Mouse (Mus musculus) erythroblast, adult 5-6 weeks (primary cell): ENCODE results near the gene Cbl. TPM values are rescaled to one million over a fixed set of nuclear protein-coding genes. Genes with fewer than 3 reads are reported as not detected.

Source experiments
- ATAC-seq: replicated peaks from 2 replicates; pipeline ENCODE4 v1.8.0; 2016; ENCODE audit warnings: moderate number of reproducible peaks, mild to moderate bottlenecking, moderate TSS enrichment, inconsistent platforms; ENCODE audit not compliant: poor library complexity, low FRiP score, severe bottlenecking
- total RNA-seq, 2 experiments: library from RNA; stranded (forward) in 1 of 2; stranded (reverse) in 1 of 2; fragments of 150-400 nt in 1 of 2; fragments of 200-764, 138-1000 nt in 1 of 2; gene quantifications; 2 replicates each; pipeline versions ENCODE4 v1.2.3 to v1.2.4; 2015 to 2017; ENCODE audit warnings: low replicate concordance in 2 of 2

The Cbl gene
- total RNA-seq (2015; ENCODE audit: low replicate concordance), result 43.7 and 46.9 TPM in 2 replicates
- total RNA-seq (2017; ENCODE audit: low replicate concordance), result 14.6 and 35.3 TPM in 2 replicates

DNA sequence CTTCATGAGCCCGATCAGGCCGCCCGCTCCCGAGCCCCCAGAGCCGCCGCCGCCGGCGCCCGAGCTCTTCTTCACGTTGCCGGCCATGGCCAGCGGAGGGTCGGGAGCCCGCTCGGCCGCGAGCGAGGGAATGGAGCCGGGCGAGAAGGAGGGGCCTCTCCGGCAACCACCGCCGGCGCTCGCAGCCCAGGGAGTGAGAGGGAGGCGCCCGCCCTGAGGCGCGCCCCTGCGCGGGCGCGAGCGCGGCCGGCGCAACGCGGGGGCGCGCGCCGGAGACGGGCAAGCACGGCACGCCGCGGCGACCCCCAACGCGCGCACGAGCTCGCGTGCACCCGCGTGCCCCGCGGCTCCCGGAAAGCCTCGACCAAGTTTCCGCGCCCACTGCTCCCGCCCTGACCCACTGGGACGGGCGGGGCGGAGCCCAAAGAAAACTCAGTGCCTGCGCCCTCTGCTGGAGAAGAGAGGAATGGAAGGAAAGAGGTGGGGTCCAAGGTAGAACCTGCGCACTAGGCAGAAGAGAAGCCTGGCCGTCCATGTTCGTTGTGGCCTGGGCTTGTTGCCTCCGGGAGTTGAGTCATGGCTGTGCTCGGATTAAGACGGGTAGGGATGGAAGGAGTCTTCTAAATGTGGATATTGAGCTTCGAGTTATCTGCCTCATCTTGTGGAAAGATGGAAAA is at the start of gene Cbl:
Gene Cbl, minus strand, starts transcription at position 248 of the 677 bp plus-strand sequence.
- peak; percentile 88 for ATAC-seq

DNA sequence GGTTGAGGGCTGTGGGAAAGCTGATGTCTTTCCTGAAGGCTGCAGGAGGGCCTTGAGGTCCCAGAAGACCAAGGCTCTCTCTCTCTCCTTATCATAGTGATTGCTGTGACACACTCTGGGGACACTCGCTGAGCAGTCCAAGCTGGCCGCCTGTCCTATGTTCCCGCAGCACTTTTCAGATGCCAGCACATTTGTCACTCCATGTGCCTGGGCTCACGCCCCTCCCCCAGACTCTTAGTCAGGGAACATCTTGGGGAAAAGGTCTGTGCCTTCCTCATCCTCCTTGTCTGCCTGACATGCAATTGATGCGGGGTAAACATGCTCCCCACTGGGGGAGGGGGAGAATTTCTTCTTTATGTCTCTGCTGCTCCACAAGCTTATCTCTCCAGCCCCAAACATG is 49.3 kb upstream of the Cbl start:
- ATAC-seq, result no peak

DNA sequence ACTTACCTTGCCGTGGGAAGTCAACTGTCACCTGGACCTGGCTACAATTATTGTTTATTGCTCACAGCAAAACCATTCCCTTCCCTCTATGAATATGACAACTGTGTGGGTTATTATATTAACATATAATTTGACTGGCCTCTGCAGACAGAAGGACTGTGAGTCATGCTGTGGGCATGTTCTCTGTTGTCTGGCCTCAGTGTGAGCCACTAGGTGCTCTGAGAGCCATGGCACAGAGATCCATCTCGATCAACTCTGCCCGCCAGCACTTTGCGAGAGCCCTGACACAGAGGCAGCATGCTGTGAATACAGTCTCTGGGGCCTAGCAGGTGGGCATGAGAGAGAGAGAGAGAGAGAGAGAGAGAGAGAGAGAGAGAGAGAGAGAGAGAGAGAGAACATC is 36.1 kb upstream of the Cbl start:
- no peak for ATAC-seq

DNA sequence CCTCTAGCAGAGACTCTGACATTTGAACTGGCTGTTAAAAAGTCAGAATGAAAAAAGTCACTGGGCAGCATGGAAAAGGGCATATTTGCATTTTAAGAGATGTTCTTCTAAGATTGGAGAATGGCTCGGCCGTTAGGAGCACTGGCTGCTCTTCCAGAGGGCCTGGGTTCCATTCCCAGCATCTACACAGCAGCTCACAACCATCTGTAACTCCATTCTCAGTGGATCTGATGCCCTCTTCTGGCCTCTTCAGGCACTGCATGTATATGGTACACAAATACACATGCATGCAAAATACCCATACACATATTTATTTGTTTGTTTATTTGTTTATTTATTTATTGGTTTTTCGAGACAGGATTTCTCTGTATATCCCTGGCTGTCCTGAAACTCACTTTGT is 35.2 kb upstream of the Cbl start:
- 0 out of 2 replicates have a peak, but pooled peaks have one; percentile 43 for ATAC-seq

DNA sequence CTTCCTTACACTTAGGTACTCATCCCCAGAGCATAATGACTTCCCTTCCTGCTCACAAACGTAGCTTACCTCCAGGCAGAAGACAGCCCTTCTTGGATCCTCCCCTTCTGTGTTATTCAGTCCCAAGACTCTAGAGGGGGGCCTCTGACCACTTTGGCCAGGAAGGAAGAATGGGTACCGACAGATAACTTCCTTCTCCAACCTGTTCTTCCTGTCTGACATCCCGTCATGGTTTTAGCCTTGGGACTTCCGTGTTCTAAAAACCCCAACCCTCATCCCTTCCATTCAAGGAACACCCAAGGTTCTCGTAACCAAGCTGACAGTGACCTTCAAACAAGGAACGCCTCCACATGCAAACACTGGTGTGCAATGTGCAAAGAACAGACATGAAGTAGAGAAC is 34.6 kb upstream of the Cbl start, which contains the start of gene Nlrx1:
Gene Nlrx1, minus strand, starts transcription at position 168 of the 400 bp plus-strand sequence.
- ATAC-seq, result peak; percentile 54

DNA sequence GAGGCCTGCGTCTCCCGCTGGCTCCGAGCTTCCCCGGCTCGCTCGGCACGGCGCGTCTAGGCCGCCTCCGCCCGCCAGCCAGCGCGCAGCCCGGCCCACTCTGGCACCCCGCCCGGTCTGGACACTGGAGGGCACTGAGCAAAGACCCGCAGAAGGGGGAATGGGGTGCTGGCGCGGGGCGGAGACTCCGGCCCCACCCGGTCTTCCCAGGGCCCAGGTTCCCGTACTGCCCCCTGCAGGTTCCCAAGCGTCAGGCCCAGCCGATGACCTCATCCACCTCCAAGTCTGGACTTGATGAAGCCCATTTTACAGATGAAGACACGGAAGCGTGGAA is 34.1 kb upstream of the Cbl start:
- ATAC-seq, result peak; percentile 92

DNA sequence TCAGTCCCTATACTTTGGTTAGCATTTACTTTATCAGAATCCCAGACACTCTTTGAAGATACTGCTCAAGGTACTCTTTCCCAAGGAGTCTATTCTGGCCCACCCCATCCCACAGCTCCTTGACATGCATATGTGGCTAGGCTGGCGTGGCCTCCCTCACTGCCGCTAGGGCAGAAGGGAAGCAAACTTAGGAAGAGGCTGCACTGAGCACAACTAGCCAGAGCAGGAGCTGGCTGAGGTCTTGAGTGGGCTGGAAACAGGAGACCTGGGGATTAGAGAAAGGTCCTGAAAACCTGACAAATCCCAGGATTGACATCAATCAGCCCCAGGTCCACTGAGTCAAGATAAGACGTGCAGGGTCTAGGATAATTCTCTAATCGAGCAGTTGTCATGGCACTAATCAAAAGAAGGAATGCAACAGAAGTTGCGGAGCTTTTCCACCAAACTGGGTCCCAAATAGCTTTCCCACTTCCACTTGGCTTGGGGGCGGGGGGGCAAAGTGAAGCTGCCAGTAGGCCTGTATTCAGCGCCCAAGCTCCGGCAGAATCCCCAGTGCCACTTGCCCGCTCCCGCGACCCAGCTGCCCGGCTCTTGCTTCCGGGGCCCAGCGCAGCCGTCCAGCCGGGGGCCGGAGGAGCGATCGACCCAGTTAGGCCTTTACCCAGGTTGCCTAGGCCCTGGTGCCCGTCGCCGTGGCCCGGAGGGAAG is 33.6 kb upstream of the Cbl start:
- ATAC-seq, result no peak

DNA sequence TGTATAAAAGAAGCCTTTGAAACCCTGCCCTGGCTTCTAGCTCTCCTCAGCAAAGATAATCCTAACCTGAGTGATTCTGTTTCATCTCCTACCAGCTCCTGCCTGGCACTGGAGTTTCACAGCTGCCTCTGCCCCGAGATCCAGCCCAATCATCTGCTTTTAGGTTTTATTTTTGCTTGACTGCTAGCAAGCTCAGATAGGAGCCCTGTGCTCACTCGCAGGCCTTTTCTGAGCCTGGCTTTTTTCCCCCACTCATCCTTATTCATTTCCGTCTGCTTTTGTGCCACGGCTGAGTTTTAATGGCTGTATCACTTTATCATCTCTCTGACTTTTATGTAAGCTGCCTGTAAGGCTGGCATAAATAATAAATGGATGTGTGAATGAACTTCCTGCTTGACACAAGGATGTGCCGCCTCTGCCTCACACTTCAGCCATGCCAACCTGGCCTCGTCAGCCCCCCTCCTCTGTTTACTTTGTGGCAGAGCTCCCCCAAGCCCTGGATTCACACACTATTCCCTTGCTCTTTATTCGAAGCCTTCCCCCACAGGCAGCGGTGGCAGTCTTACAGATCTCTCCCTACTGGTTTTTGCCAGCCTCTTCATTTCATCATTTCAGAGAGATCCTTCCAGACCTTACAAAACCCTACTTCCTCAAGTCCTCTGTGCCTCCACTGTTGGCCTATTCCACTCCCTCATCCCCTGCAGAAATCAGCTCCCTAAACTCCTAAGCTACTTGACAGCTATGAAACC is 32.8 kb upstream of the Cbl start:
- ATAC-seq, result no peak

DNA sequence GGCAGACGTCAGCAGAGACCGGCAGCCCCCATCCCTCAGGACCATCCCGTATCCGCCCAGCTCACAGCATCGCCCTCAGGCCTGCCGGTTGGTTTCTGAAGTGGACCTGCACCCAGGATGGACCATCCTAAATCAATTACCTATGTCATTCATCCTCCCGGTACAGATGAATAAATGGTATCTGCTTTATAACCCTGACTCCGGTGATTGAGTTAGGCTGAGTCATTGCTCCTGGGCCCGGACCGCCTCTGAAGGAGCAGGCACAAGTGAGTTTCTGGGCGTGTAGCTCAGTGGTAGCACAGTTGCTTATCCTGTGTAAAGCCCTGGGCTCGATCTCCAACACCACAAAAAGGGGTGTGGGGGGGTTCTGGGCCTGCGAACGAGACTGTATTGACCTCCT is 27.5 kb upstream of the Cbl start:
- ATAC-seq, result no peak

DNA sequence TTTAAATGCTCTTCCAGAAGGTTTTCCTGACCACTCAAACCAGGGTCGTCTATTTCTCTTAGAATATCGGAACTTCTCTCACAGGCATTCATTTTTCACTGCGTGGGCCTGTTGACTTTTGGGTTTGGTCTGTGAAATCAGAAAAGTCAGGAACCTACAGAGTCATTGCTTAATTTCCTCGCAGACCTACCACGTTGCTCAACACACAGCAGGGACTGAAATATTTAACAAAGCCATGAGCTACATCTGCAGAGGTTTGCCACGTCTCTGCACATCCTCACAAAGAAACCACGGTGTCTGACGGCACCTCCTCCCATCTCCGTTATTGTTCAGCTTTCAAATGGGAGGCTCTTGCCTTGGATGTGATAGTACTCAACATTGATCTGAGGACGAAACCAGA is 25.2 kb upstream of the Cbl start:
- ATAC-seq, result no peak

DNA sequence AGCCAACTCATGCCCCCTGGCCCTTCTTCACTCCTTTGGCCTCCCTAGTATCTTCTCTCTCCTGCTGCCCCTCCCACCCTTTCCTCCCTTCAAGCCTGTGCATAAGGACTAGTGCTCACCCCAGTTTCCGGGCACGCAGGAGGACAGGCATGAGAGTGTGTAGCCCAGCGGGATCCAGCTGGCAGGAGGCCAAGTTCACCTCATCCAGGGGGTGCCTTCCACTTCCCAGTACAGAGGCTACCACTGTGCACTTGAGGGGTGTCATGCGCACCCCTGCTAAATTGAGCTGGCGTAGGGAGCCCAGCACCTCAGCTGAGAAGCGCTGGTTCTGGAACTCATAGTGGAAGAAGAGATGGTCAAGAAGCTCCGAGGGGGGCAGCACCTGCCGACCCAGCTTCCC is 22.4 kb upstream of the Cbl start:
- no peak for ATAC-seq

DNA sequence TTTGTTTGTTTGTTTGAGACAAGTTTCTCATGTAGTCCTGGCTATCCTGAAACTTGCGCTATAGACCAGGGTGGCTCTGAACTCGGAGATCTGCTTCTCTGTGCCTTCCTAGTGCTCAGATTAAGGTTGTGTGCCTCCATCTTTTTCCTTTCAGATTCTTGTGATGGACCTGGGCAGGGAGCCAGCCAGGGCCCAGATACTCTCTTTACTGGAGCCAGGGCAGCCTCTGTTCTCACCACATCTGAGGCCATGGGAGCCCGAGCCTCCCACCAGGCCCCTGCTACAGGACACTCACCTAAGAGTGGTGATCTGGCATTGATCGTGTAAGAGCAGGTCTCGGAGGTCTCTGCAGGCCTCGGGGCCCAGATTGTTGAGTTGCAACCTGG is 21.3 kb upstream of the Cbl start:
- ATAC-seq, result no peak

DNA sequence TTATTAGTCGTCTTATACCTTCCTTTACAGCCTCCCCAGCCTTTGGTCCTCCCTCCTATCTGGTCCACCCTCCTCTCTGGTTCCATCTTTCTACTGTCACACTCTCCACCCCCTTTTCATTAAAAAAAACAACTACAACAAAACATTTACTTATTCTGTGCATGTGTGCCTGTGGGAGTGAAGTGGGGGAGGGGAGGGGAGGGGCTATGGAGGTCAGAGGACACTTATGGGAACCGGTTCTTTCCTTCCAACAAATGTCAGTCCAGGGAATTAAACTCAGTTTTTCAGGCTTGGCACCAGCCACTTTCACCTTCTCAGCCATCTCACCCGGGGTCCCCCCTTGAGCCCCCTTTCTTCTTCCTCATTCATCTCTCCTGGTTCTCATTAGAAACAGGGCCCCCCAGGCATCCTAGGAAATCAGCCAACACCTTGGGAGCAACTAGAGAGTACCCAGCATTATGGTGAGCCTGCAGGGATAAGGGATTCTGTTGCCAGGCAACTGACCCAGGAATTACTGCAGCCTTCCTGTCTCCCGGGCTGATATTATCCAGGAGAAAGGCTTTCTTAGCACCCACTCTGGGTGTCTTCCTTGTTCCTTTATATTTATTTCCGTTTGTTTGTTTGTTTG is 20.8 kb upstream of the Cbl start:
- no peak for ATAC-seq

DNA sequence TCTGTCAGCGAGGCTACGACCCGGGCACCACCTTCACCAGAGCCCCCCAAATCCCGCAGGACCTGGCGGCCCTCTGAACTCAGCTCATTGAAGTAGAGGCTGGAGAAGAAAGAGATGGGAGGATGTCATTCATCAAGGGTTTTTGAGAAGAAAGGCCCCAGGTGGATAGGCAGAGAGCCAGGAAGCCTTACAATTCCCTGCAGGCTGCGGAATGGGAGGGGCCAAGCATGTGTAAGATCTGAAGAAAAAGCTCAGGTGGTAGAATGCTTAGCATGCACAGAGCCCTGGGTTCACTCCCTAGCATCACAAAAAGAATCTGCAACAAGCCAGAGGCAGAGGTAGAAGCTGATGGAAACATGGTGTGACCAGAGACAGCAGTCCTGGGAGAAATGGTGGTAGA is 19.6 kb upstream of the Cbl start:
- no peak for ATAC-seq

DNA sequence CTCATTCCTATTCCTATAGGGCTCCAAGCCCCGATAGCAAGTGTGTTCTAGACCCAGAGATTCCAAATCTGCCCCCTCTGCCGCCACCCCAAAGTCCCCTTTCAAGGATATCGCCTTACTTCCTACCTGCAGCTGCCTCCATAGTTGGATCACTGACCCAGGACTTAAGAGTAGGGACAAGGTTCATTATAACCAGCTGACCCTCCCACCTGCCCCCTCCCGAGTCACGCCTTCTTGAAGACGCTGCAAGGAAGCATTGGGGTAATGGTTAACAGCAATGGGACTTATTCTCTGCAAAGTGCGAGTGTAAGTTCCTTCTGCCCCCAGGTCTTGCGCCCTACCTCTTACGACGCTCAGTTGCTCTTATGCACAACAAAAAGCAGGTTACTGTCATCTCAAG is 17.5 kb upstream of the Cbl start, which contains the start of gene Pdzd3:
Gene Pdzd3, minus strand, starts transcription at position 158 of the 400 bp plus-strand sequence.
- ATAC-seq, result no peak

DNA sequence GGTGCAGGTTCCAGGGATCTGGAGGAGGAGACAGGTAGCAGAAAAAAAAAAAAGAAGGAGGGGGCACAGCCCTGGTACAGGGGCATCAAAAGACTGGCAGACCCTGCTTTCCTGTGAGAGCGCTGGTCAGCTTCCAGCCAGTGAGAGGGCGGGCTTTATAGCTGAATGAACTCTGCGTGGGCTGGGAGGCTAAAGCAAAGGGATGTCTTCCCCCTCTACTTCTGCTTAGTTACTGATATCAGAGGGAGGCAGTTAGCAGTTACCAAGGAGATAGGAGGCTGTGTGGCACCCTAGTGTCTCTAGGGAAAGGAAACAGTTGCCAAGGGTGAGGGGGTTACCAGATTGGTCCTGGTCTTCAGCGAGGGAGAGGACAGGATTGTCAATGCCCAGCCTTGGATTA is 16.6 kb upstream of the Cbl start:
- ATAC-seq, result no peak

DNA sequence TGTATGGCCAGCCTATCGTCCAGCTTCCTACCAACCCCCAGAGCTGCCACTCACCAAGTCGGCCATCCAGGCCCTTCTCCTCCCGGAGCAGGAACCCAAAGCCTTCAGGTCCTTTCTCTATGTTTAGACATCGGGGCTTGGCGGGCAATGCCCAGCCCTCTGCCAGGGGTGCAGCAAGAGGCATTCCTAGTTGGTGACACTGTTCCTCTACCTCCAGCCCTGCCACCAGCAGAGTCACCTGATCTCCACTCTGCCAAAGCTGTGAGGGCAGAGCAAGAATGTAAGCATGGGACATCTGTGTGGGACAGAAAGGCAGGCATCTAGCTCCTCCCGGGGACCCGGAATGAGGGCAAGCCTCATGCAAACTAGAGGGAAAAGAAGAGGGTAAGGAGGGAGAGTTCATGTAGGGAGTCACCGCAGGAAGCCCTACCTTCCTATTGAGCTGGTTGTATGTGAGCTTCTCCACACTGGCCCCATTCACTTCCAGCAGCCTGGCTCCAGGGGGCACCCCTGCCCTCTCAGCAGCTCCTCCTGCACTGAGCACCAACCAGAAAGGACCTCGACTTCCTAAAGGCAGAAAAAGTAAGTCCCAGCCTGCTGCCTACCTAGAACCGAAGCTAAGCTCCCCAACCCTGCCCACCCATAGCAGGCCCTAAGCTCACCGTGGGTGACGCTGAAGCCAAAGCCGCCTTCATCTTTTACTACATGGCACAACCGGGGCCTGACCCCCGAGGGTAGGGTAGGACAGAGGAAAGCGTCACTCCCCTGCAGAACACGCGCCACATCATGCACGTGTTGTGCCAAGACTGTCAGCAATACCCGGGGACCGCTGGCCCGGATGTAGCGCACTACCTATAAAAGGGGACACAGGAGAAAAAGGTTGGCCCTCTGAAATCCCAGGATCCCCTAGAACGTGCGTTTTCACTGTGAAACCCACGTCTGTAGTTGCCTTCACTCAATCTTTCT is 15.6 kb upstream of the Cbl start:
- peak; percentile 41; the same call in 1 of the 2 replicates for ATAC-seq

DNA sequence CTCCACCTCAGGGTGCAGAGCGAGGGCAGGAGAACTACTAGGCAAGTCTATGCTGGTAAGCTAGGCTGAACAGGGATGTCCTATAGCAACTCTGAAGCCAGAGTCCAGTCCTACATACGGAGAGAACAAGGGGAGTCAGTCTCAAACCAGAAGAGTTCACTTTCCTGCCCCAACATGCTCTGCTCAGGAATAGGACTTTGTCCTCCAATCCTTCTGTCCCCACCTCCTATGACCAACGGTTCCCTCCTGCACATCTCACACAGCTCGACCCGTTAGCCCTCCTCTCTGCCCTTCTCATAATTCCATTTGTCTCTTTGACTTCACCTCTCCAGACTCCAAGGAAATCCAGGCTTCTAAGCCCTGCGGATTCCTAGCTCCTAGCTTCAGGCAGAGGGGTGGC is 14.1 kb upstream of the Cbl start:
- ATAC-seq, result no peak

DNA sequence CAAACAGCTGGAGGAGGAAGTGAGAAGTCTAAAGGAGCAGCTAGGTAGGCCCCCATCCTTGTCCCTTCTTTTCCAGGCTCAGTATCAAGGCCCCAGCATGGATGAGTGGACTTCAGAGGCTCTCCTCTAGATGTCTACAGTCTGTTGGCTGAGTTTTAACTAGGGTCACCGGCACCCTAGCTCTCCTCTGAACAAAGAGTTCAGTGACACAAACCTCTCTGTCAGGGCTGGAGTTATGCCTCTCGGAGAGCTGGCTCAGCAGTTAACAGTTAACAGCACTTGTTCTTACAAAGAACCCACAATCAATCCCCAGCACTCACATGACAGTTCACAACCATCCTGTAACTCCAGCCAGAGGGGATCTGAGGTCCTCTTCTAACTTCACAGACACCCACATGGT is 9.8 kb upstream of the Cbl start:
- ATAC-seq, result no peak
